Mouse (Mus musculus) gastrocnemius, adult 18-20 months (tissue): ENCODE measurements around the gene Ssr1. TPM values are rescaled to one million over a fixed set of nuclear protein-coding genes. Genes with fewer than 3 reads are reported as not detected.

Source experiments
- DNase-seq: peaks from one replicate; pipeline ENCODE4 v3.0.0; 2021; ENCODE audit warnings: low spot score
- total RNA-seq, 2 experiments: library from RNA; stranded (reverse); gene quantifications; 2 replicates each; pipeline ENCODE4 v1.2.3; 2021

The Ssr1 gene
- total RNA-seq, 2 experiments from 2014 or later, result 66.5 to 68.8 TPM

DNA sequence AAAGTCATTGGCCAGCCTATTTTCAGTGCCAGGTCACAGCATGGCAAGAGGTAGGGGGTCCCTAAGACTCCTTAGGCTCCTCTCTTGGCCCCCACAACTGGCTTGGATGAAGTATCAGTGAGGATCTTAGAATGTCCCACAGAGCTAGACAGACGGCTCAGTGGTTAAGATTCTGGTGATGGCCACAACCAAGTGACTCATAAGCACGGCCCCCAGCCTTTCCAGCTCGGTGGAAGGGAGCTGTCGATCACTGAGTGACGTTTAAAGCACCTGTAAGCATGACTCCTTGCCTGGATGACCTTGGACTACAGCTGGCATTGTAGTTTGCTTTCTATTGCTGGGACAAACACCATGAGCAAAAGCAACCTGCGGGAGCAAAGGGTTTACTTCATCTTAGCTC lies 41.0 kb downstream of the Ssr1 start:
- DNase-seq, result no peak

DNA sequence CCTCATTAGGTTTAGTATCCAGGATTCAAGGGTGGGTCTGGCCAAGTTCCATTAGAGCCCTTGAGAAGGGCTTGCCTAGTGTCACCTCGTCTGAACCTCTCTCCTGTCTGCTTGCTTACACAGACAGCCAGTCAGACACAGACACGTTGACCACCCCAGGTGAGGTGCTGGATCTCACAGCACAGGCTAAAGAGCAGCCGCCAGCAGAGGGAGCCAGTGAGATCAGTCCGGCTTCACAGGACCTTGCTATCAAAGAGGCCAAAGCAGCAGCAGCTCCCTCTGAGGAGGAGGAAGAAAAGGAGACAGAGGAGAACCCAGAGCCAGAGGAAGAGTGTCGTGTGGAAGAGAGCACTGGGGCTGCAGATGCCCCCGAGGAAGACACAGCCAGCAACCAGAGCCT lies 47.3 kb downstream of the Ssr1 start:
- DNase-seq, result peak; percentile 83

DNA sequence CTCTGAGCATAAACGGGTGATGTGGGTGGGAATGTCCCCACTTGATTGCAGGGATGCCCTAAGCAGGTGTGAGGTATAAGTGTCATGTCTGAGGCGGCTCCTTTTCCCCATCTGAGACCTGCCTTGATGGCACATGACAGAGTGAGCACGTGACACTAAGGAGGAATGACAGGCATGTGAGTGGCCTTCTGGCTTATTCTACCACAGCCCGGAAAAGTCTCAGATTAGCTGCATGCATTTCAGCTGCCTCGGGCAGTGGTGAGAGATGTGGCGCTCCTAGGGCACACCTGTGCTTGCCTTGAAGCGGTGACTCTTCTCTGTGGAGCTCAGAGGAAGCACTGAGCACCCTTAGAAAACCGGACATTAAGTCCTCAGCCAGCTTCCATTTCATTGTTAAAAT lies 48.6 kb downstream of the Ssr1 start:
- DNase-seq, result no peak

DNA sequence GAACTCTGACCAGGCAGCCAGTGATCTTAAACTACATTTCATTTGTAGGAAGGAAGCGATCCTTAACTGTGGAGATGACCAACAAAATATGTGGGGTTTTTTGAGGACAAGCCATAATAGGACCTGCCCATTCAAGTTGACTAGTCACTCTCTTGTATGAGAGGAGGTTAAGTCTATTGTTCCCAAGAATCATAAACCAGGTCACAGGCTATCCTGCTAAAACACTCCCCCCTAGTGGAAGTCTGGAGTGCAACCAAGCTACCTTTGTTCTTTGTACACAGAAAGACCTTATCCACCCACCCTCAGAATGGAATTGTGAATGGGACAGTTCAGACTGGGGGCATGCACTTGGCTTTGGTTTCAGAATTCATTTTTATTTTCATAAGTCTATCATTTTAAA lies 49.7 kb downstream of the Ssr1 start:
- no peak for DNase-seq

DNA sequence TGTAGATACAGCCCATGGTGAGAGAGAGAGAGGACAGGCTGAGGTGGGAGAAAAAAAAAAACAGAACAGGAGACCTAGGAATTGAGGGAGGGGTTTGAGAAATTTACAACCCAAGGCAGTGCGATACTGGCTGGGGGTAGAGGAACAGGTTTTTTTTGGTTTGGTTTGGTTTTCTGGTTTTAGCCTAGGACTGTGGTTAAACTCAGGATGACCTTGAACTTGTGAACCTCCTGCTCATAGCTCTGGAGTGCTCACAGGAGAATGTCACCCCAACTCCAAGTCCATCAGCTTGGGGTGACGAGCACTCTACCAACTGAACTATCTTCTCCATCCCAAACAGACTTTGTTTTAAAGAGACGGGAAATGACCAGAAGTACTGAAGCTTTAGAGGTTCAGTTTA lies 50.6 kb downstream of the Ssr1 start:
- no peak for DNase-seq

DNA sequence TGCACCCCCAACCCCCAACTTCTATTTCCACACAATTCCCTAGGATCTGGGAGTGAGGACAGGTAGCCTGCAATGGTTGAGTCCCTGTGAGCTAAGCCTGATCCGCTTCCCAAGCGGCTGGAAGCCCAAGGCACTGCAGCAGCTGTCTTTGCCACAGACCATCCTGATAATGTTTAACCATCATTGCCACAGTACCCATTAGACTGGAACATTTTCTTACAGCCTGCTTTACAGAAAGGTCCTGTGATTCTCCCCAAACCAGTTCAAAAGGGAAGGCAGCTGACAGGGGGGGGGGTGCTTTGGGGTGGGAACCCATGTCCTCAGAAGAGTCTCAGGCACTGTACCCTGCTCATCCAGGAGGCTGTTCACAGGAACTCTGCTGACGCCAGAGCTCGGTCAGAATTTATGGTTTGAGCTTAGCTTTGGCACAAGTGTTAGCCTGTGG lies 51.1 kb downstream of the Ssr1 start:
- DNase-seq, result no peak

DNA sequence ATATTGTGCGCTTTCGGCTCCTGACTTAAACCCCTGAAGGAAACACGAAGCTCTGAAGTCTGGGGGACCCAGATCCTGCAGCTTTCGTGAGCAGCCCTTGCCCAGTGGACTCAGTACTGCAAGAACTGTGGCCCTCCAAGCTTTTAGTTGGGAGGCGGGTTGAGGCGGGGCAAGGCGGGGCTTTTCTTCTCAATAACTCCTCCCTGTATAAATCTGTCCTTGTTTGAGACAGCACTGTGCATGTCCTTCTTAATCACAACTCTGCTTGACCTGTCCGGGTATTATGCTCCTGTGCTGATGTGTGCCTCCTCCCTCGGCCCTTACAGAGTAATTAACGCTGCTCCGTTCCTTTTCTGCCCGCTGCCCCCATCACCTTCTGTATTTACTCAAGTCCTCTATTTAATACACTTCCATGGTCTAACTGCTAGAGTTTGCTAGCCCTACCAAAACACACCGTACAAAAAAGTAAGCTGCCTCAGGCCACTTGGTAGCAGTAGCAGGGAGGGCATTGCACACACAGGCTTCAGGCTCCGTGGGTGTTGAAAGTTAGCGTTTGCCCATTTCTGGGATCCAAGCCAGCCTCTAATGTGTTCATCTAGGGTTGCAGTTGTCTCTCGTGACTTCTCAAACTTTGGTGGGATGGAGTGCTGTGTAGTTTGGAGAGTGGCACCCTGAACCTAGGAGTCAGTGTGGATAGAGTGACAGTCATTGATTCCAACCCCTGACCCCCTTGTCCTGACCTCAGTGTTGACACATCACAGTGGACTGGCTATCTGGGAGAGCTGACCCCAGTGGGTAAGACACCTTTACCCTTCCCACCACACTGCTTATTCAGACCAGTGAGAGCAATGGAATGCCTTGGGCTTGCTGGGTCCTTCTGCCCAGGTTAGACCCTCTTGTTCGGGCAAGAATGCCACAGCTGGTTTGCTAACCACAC lies 51.8 kb downstream of the Ssr1 start:
- DNase-seq, result no peak

DNA sequence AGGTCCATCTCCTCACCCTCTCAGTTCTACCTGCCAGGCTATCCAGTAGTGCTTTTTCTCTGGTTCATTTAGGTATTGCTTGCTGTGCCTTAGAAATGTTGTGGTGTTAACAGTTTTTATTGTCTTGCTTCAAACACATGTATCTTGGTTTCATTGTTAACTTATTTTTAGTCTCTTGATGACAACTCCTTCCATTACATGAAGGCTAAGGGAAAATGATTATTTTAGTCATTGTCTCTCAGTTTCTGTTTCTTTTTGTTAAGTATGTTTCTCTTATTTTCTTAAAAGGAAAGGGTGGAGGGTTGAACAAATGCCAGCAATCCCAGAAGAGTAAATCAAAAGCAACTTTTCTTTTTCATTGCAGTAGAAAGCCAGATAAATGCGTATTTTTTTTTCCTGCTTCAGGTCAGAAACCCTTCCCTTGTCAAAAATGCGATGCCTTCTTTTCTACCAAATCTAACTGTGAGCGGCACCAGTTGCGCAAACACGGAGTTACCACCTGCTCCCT lies 52.8 kb downstream of the Ssr1 start:
- no peak for DNase-seq

DNA sequence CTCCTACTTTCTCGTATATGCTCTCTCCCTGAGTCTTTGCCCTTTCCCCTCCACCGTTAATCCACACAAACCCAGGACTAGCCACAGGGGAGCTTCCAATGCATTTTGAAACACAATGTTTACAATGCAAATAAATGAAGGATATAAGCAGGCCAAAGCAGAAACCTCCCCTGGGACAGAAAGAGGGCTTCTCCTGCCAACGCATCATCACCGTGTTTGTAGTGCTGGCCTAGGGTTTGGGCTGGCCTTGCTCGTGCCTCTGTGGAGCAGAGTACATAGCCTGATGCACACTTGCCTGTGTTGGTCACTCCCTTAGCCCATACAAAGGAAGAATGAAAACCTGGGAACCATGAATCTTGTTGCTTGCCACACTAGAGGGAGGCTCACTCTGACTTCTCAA lies 53.4 kb downstream of the Ssr1 start:
- no peak for DNase-seq

DNA sequence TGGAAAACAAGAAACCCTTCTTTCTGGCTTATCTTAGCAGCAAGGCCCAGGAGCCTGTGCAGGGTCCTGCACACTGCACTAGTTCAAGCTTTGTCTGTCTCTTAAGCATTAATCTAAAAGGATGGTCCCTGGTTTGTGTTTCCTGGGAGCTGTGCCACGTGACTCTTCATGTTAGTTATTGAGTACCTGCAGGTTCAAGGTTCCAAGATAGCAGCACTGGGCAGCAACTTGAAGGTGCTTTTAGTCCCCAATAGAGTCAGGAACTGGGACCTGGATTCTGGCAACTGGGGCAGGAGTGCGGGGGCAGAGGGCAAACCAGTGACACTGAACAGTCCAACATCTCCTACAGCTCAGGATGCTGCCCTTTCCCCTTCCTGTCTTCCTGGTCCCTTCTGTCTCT lies 53.9 kb downstream of the Ssr1 start:
- DNase-seq, result no peak

DNA sequence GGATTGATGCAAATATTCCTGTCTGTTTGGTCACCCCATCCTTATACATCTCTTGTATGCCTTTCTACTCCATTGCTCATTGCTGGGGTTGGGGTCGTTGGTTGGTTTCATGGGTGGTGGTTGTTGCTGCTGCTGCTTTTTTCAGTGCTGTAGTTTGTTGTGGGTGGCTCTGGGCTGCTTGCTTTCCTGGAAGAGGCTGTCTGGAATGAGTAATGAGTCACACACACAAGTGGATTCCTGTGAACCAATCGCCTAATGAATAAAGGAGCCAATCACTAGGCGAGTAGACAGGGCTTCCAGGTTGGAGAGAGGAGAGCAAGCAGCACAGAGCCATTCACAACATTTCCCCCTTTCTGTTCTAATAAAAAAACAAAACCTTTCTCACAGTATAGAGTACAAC lies 57.7 kb downstream of the Ssr1 start:
- DNase-seq, result no peak

DNA sequence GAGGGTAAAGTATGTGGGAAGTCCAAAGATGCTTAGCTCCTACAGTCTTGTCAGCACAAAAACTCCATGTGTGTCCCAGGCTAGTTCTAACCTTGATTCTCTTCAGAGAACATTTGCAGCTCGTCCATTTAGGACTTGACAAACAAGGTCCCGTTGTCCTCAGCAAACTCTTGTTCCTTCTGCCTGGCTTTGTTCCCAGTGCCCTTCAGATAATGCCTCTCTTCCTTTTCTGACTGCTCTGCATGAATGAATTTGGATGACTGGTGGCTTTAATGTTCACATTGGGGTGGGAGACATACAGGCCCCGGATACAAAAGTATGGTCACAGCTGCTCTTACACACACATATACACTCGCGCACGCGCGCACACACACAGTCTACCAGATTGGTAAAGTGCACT lies 59.1 kb downstream of the Ssr1 start:
- DNase-seq, result no peak

DNA sequence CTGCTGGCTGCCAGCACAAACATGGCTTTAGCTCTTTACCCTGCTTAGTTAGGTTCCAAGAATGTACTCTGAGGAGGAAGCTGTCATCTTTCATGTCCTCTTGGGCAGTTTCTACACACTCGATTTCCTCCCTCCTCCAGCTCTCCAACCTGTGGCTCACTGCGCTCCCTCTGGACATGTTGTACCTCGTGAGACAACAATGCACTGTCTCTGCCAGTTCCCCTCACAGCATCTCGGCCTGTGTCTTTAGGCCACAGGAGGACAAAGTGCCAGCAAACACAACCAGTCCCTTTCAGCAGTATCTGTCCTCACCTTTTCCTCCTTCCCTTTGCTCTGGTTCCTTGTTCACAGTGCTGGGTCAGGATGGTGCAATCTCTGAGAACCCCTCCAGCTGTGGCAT lies 59.9 kb downstream of the Ssr1 start:
- no peak for DNase-seq

DNA sequence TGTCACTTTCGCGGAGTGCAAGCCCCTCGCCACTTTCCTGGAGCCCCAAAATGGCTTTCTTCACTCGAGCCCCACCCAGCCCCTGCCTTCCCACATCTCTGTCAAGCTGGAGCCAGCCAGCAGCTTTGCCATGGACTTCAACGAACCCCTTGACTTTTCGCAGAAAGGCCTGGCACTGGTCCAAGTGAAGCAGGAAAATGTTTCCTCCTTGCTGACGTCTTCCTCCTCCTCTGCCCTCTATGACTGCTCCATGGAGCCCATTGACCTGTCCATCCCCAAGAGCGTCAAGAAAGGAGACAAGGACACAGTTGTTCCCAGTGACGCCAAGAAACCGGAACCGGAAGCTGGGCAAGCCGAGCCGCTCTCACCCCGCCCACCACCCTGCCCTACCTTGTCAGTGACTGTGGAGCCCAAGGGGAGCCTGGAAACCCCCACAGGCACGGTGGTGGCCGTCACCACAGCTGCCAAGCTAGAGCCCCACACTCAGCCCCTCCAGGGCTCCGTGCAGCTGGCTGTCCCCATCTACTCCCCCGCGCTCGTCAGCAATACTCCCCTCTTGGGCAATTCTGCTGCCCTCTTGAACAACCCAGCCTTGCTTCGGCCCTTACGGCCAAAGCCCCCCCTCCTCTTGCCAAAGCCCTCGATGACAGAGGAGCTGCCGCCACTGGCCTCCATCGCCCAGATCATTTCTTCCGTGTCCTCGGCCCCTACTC lies 62.7 kb downstream of the Ssr1 start:
- DNase-seq, result no peak

DNA sequence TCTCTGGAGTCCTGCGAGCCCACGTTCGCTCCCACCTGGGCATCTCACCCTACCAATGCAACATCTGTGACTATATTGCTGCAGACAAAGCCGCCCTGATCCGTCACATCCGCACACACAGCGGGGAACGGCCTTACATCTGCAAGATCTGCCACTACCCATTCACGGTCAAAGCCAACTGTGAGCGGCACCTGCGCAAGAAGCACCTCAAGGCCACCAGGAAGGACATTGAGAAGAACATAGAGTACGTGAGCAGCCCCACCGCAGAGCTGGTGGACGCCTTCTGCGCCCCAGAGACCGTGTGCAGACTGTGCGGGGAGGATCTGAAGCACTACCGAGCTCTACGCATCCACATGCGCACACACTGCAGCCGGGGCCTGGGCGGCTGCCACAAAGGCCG lies 63.4 kb downstream of the Ssr1 start:
- DNase-seq, result no peak

DNA sequence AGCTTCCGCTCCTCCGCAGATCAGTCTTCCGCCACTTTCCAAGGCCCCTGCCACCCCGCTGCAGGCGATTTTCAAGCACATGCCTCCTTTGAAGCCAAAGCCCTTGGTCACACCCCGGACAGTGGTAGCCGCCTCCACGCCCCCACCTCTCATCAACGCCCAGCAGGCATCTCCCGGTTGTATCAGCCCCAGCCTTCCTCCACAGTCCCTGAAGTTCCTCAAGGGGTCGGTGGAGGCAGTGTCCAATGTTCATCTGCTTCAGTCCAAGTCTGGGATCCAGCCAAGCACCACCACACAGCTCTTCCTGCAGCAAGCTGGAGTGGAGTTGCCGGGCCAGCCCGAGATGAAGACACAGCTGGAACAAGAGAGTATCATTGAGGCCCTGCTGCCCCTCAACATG lies 63.9 kb downstream of the Ssr1 start:
- no peak for DNase-seq

DNA sequence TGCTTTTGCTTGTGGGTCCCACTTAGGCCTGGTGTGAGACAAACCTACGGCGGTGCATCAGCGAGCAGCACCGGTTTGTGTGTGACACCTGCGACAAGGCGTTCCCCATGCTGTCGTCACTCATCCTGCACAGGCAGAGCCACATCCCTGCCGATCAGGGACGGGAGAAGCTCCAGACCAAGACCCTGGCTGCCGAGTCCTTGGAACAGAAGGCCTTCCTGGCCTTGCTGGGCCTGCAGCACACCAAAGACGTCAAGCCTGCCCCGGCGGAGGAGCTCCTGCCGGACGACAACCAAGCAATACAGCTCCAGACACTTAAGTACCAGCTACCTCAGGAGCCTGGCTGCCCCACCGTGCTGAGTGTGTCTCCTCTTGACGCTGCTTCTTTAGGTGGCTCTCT lies 64.5 kb downstream of the Ssr1 start:
- DNase-seq, result no peak

DNA sequence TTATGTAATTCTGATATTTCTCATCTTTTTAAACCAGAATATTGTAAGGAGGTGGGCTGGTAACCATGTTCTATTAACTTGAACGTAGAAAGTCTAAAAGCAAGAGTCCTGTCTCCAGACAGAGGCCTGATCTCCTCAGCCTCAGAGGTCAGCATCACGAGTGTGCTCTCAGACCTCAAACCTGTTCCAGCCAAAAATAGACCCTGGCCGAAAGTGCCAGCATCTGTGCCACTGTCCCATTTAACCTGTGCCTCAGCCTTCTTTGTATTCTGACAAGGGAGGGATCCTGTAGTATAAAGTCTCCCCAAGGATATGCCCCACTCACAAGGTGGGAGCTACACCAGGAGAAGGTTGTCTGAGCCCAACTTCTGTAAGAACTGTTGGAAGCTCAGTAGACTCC lies 67.6 kb downstream of the Ssr1 start:
- peak; percentile 43 for DNase-seq

DNA sequence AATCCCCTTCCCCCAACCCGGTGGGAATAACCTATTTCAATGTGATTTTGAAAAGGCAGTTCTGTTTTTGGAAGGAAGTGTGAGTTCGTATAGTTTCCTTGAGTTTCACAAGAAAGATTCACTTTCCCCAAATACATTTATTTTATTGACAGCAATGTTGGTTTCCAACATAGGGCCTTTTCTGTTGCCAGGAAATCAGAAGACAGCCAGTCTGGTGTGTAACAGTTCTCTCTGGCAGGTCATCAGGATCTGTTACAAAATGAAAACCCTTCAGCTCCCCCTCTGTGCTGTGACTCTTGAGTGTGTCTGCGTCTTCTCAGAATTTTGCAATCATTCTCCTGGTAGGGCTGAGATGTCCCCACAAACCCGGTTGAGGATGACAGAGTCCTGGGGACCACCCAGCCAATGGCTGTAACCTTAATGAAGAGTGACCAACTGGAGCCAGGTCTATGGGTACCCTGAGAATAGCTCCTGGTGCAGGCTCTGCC lies 69.5 kb downstream of the Ssr1 start:
- DNase-seq, result no peak

DNA sequence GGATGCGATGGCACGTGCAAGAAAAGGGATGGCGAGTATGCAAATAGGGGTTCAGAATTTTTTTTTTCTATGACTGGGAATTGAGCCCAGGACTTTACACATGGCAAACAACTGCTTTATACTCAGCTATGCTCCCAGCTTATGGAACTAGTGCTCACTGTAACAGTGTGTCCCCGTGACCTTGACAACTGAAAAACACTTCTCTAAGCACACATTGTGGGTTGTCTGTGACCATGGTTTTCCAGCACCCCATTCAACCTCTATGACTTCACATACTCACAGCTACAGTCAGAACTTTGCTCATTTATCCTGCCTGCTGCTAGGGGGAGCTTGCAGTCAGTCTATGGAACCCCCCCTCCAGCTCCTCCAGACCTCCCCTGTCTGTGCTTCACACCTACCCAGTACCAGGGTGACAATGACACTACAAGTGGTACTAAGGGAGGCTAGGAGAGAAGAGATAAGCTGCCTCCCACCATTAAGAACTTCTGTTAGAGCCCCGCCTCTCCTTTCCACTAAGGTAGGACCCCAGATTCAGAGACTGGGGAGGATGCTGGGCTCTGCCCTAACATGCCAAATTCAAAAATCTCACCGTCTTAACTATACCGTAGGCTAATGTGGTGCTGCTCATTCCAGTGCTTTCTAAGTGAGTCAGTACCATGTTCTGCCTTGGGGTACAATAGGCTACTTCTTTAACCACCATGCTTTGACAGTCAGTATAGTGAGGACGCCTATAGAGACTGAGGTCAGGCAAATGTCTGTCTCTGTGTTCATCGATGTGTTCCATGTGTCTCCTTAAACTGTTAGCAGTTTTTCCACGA lies 70.2 kb downstream of the Ssr1 start:
- no peak for DNase-seq

DNA sequence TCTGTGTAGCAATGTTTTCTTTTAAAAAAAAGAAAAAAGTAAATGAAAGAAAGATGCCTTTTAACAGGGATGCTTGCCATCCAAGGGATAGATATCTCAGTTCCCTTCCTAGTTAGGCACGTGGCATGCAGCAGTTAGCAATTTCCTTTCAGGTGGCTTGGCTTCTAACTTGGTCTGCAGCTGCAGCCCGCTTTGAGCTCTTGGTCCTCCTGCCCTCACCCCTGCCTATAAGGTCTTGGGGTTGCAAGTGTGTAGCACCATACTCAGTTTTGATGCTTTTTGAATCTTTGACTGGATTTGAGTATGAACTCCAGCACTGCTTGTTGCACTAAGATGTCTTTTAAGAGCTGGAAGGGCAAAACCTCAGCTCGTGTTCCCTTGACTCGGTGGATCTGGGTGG lies 70.9 kb downstream of the Ssr1 start:
- no peak for DNase-seq

DNA sequence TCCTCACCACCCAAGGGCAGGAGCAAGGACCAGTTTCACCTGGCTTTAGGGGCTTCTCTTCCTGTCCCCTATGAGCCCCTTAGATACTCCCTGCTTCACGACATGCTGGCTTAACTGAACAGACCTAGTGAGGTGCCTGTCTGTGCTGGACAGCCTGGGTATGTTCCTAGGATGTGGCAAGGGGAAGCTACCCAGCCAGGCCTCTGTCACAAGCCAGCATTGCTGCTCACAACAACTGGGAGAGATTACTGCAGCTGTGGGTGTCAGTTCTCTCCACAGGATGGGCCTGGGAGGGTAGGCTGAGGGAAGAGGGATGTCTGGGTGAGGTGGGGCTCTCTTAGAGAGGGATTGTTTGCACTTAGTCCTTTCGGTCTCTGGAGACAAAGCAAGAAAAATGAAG lies 73.3 kb downstream of the Ssr1 start:
- DNase-seq, result peak; percentile 35
